Mouse (Mus musculus): ENCODE data around the gene Samt4.
"Not testable (repeated sequence)": the region's sequence is repeated elsewhere in the genome, so short reads cannot be mapped to it uniquely, and the experiment has no call there.

The Samt4 gene

GRCm38 (mm10) chrX:154481702-154482101, at the start of gene Samt4:
Gene Samt4 (plus strand): TSS chrX:154482002.
- DNase-seq (ENCODE audit: low spot score): no peak

DNA sequence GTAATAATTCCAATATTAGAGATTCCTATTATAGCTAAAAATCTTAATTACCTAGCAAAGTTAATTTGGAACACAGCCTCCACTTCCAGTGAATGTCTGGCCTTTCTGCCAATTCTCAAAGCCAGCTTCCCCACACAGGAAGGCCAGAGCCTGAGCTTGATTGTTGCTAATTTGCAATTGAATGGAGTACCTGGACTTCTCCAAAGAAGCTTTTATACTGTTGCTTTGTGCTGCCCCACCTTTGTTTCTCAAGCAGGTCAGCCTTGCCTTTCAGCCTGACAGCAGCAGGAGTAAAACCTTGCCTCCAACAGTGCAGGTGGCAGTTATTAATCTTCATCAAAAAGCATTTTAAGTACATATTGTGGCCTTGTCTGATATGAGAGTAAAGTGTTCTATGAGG, 38.1 kb upstream of the Samt4 start:
- DNase-seq (ENCODE audit: low spot score): not testable (repeated sequence)

DNA sequence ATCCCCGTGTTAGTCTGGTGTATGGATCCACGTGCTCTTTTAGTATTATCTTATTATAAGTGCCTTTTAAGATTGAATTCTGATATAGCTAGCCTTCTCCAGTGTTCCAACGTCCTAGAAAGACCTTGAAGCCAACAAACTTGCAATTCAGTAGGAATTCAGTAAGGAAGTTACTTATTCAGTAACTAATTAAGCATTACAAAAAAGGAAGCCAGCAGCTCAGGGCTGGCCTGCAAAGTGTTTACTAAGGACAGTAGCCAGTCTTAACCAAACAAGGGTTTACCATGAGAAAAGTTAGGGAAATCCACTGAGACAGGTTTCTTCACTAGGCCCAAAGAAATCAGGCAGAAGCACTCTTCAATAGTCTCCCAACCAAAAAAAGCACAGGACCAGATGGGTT, 13.4 kb upstream of the Samt4 start:
- DNase-seq (ENCODE audit: low spot score): not testable (repeated sequence)

Data from urinary bladder, postnatal 10 days (tissue).